In genomic region chr11:98829091-98829775, GRCm38 (mm10) we compare ENCODE assay signal across 8 mouse cellular contexts. TPM values are rescaled to one million over a fixed set of nuclear protein-coding genes. Genes with fewer than 3 reads are reported as not detected.
DNase-seq lines count a peak whose midpoint lies in the region; ATAC-seq and TF ChIP-seq lines count a peak whose summit lies in the region.

No protein-coding gene starts in this region.

- H3K27ac ChIP-seq in gastrocnemius, adult 2 months, result peak overlapping the region; percentile 79
- no peak overlapping the region for H3K27ac ChIP-seq in forebrain, embryonic 11.5 days (ENCODE audit: low read depth, low read length)

- ATAC-seq in forebrain, embryonic 11.5 days (replicated peaks; ENCODE audit: low FRiP score), result no peak

- H3K36me3 ChIP-seq in forebrain, embryonic 11.5 days (ENCODE audit: control insufficient read depth, insufficient read depth, low read length), result peaks cover 32% of the 10 kb centered on the region

- no peaks in the 10 kb centered on the region for H3K27me3 ChIP-seq in forebrain, embryonic 11.5 days (ENCODE audit: control insufficient read depth, insufficient read depth, low read length)

- no peak overlapping the region for H3K4me2 ChIP-seq in forebrain, embryonic 11.5 days (ENCODE audit: low read depth, low read length, severe bottlenecking)

- WGBS in forebrain, embryonic 11.5 days, result 77% methylated on average over 12 of the region's 12 CpGs

- no peaks in the 10 kb centered on the region for H3K9me3 ChIP-seq in forebrain, embryonic 11.5 days (ENCODE audit: control insufficient read depth, low read length)

- intact Hi-C loops in gastrocnemius, adult 2 months (cut with DNase I), result loop anchor here (2.0 kb wide), 2 partner anchors 40 to 128 kb away; partner anchors contain the start of gene Csf3

- DNase-seq in gastrocnemius, adult 2 months, result peak; percentile 43
- no peak for DNase-seq in gastrocnemius, postnatal 4 days (ENCODE audit: low spot score in 2 of 2)
- peak; percentile 75 for DNase-seq in B cell, adult 2 months
- DNase-seq in adipocyte (ENCODE audit: low spot score), result peak; percentile 69
- peak; percentile 83 for DNase-seq in induced T-regulatory cell, adult 2 months (ENCODE audit: low read depth)
- DNase-seq in spleen, postnatal 4 days (ENCODE audit: low spot score in 2 of 2), result peak; percentile 29 to 72
- no peak for DNase-seq in forebrain, embryonic 11.5 days (ENCODE audit: low spot score)
- no peak for DNase-seq in layer of hippocampus, postnatal 36 days

- peak; percentile 84 for TF ChIP-seq CTCF in gastrocnemius, adult 2 months (IDR thresholded peaks at IDR 0.05)

- H3K9ac ChIP-seq in forebrain, embryonic 11.5 days (ENCODE audit: low read length), result no peak overlapping the region

- no peaks in the 10 kb centered on the region for H3K4me1 ChIP-seq in forebrain, embryonic 11.5 days (replicated peaks; ENCODE audit: control insufficient read depth, insufficient read depth, low read length)

- H3K4me3 ChIP-seq in gastrocnemius, adult 2 months, result no peak overlapping the region
- H3K4me3 ChIP-seq in forebrain, embryonic 11.5 days (ENCODE audit: low read depth, low read length), result no peak overlapping the region

RNA-seq across cellular contexts. Expression of gene Rapgefl1, which starts 7.4 kb away (rescaled TPM):
- under 1 TPM; 0.22 to 0.26 TPM for total RNA-seq in gastrocnemius, adult 2 months (2021)
- total RNA-seq in gastrocnemius, postnatal 4 days (2021), result 1 to 10 TPM; 3.4 to 4.3 TPM
- 2.0 and 2.5 TPM in 2 replicates for polyA plus RNA-seq in forebrain, embryonic 11.5 days (2014; fragmentation: Nextera tagmentation; extraction: Ambion mirVana)
- total RNA-seq in layer of hippocampus, postnatal 36 days (2021), result 100 to 1,000 TPM; 204 to 218 TPM

RNA-seq across cellular contexts. Expression of gene Casc3, which starts 24.5 kb away (rescaled TPM):
- total RNA-seq in gastrocnemius, adult 2 months (2021), result 10 to 100 TPM; 17.4 to 21.9 TPM
- total RNA-seq in gastrocnemius, postnatal 4 days (2021), result 10 to 100 TPM; 28.3 to 31.6 TPM
- 59.9 and 63.2 TPM in 2 replicates for polyA plus RNA-seq in forebrain, embryonic 11.5 days (2014; fragmentation: Nextera tagmentation; extraction: Ambion mirVana)
- 10 to 100 TPM; 52.2 to 61.2 TPM for total RNA-seq in layer of hippocampus, postnatal 36 days (2021)

RNA-seq across cellular contexts. Expression of gene Msl1, which starts 33.9 kb away (rescaled TPM):
- 10 to 100 TPM; 51.8 to 69.4 TPM for total RNA-seq in gastrocnemius, adult 2 months (2021)
- total RNA-seq in gastrocnemius, postnatal 4 days (2021), result 10 to 100 TPM; 79.3 to 83.9 TPM
- 24.0 and 28.4 TPM in 2 replicates for polyA plus RNA-seq in forebrain, embryonic 11.5 days (2014; fragmentation: Nextera tagmentation; extraction: Ambion mirVana)
- total RNA-seq in layer of hippocampus, postnatal 36 days (2021), result 100 to 1,000 TPM; 185 to 187 TPM

RNA-seq across cellular contexts. Expression of gene Wipf2, which starts 34.2 kb away (rescaled TPM):
- total RNA-seq in gastrocnemius, adult 2 months (2021), result 1 to 10 TPM; 6.1 to 6.6 TPM
- total RNA-seq in gastrocnemius, postnatal 4 days (2021), result 10 to 100 TPM in 1 of 2 experiments, 1 to 10 TPM in 1; 8.3 to 11.0 TPM
- polyA plus RNA-seq in forebrain, embryonic 11.5 days (2014; fragmentation: Nextera tagmentation; extraction: Ambion mirVana), result 5.5 and 6.3 TPM in 2 replicates
- 10 to 100 TPM; 67.3 to 72.9 TPM for total RNA-seq in layer of hippocampus, postnatal 36 days (2021)

RNA-seq across cellular contexts. Expression of gene Nr1d1, which starts 54.1 kb away (rescaled TPM):
- total RNA-seq in gastrocnemius, adult 2 months (2021), result 100 to 1,000 TPM in 1 of 2 experiments, 10 to 100 TPM in 1; 56.3 to 152 TPM
- 10 to 100 TPM; 26.7 to 34.2 TPM for total RNA-seq in gastrocnemius, postnatal 4 days (2021)
- 1.0 and 1.6 TPM in 2 replicates for polyA plus RNA-seq in forebrain, embryonic 11.5 days (2014; fragmentation: Nextera tagmentation; extraction: Ambion mirVana)
- 10 to 100 TPM; 59.1 to 78.4 TPM for total RNA-seq in layer of hippocampus, postnatal 36 days (2021)

Comparison
In these comparisons a context has a peak if more than half of its experiments do, and no peak if none do; other contexts are left out.
1. DNase-seq: peak in gastrocnemius, adult 2 months (single experiment), B cell, adult 2 months (2 of 2), adipocyte (single experiment), induced T-regulatory cell, adult 2 months (single experiment) and spleen, postnatal 4 days (2 of 2); none in gastrocnemius, postnatal 4 days (0 of 2), forebrain, embryonic 11.5 days (single experiment) and layer of hippocampus, postnatal 36 days (0 of 2).
2. RNA of gene Rapgefl1, which starts 7.4 kb away (total RNA-seq): 204 to 218 TPM in layer of hippocampus, postnatal 36 days; 3.4 to 4.3 TPM in gastrocnemius, postnatal 4 days and 0.22 to 0.26 TPM in gastrocnemius, adult 2 months; every median in the first group is over 10 times any median in the second.